Mouse (Mus musculus): Measurements from ENCODE around the gene Plekhm3.

Gene Plekhm3

GRCm38 (mm10) chr1:64876276-64876675 lies 80.3 kb downstream of the Plekhm3 start:
- DNase-seq (ENCODE audit: low spot score), result no peak

GRCm38 (mm10) chr1:64875712-64876111 lies 80.9 kb downstream of the Plekhm3 start:
- no peak for DNase-seq (ENCODE audit: low spot score)

GRCm38 (mm10) chr1:64875156-64875555 lies 81.5 kb downstream of the Plekhm3 start:
- no peak for DNase-seq (ENCODE audit: low spot score)

DNA sequence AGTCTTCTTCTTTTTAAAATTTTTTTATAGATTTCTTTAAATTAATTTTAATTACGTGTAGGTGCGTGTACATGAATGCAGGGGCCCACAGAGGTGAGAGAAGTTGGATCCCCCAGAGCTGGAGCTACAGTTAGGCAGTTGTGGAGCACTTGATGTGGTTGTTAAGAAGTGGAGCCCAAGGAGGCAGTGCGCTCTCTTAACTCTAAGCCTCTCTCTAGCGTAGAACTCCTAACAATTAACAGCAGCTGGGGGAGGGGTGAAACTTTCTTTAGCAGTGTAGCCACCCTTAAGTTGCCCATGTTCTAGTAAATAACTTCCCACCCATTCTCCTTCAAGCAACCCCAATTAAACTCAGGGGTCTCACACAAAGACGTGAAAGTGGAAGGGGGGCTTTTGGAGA lies 84.7 kb downstream of the Plekhm3 start:
- no peak for DNase-seq (ENCODE audit: low spot score)

- DNase-seq (ENCODE audit: low spot score), result no peak
Measured at GRCm38 (mm10) chr1:64867684-64868083, 88.9 kb downstream of the Plekhm3 start.

- no peak for DNase-seq (ENCODE audit: low spot score)
Measured at GRCm38 (mm10) chr1:64866140-64866539, 90.5 kb downstream of the Plekhm3 start.

GRCm38 (mm10) chr1:64860235-64860920 lies 96.2 kb downstream of the Plekhm3 start:
- DNase-seq (ENCODE audit: low spot score), result no peak

DNA sequence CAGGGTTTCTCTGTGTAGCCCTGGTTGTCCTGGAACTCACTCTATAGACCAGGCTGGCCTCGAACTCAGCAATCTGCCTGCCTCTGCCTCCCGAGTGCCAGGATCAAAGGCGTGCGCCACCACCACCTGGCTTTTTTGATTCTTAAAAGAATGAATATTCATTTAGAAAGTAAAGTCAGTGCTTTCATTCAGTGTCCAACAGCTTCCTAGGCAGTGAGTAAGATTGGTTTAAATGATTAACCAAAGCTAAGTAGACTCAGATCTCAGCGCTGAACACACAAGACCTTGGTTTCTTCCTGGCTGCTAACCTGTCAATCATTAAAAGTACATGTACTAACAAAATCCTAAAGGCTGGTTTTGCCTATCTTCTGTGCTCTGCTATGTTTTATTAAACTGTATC lies 96.8 kb downstream of the Plekhm3 start:
- no peak for DNase-seq (ENCODE audit: low spot score)

GRCm38 (mm10) chr1:64854835-64855234 lies 101.8 kb downstream of the Plekhm3 start:
- DNase-seq (ENCODE audit: low spot score), result no peak

- peak; percentile 89 for DNase-seq (ENCODE audit: low spot score)
Measured at GRCm38 (mm10) chr1:64853738-64854730, 102.6 kb downstream of the Plekhm3 start.

GRCm38 (mm10) chr1:64853244-64853643 lies 103.4 kb downstream of the Plekhm3 start:
- no peak for DNase-seq (ENCODE audit: low spot score)

DNA sequence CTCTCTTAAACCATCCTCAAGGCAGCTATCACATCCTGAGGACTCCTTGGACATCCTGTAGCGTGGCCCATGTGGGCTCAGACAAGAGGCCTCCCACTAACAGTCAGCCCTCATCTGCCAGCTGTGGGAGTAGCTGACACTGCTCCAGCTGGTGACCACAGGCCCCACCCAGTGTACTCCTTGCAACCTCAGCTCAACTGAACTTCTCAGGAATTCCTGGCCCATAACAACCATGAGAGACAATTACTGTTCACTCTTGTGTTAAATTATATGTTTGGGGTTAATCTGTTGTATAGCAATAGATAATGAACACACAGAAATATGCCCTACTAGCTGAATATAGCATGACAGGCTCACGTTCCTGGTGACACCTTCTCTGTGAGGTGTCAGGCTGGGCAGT lies 104.4 kb downstream of the Plekhm3 start:
- DNase-seq (ENCODE audit: low spot score), result peak; percentile 74

DNA sequence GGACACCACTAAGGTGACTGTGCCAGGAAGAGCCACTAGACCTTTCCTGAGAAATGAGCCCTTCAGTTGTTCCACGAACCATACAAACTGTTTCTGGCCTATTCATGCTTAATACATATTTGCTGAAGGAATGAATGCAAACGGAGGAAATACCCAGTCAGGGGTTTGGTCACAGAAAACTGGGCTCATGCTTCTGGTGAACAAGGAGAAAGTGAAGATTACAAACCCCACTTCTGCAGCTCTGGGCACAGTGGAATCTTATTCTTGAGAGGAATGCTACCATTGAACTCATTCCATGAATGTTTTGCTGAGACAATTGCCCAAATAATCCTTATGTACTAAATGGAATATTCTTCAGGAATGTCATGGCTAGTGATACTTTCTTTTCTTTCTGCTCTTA lies 106.3 kb downstream of the Plekhm3 start:
- DNase-seq (ENCODE audit: low spot score), result no peak

DNA sequence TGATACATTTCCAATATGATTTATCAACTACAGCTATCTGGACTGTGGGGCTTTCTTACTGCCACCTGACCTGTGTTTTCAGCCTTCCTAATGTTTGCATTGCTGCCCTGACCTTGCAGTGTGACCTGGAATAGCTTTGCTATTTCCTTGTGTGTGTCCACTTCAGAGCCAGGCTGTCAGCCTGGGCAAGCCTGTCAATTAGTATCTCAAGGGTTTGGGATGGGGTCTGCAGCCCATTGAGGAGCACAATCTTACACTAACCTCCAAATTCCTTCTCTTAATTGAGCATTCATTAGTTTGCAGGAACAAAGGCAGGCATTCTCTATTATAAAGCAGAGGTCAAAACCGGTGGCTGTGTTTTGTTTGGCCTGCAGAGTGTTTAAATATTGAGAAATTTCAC lies 107.6 kb downstream of the Plekhm3 start:
- DNase-seq (ENCODE audit: low spot score), result peak; percentile 59

- DNase-seq (ENCODE audit: low spot score), result no peak
Measured at GRCm38 (mm10) chr1:64848081-64848480, 108.5 kb downstream of the Plekhm3 start.

- DNase-seq (ENCODE audit: low spot score), result no peak
Measured at GRCm38 (mm10) chr1:64847565-64847964, 109.1 kb downstream of the Plekhm3 start.

DNA sequence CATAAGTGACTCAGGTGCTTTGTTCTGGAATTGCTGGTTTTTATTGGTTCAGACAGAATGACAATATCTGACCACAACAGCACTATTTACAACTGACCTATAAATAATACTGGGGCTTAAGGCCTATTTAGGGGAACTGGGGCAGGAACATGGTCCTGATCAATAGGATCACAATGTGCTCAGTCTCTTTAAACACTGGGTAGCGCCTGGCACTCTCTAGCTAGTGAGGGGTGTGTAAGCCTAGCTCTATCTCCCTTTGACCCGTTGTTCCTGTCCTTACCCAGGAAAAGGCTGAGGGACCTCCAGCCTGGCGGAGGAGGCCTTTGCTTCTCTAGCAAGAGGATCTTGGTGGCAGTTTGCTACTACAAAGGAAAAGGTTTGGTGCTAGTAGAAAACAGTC lies 111.6 kb downstream of the Plekhm3 start:
- DNase-seq (ENCODE audit: low spot score), result no peak

- DNase-seq (ENCODE audit: low spot score), result no peak
Measured at GRCm38 (mm10) chr1:64843900-64844616, 112.6 kb downstream of the Plekhm3 start.

- no peak for DNase-seq (ENCODE audit: low spot score)
Measured at GRCm38 (mm10) chr1:64840930-64841329, 115.7 kb downstream of the Plekhm3 start.

GRCm38 (mm10) chr1:64836584-64836983 lies 120.0 kb downstream of the Plekhm3 start:
- DNase-seq (ENCODE audit: low spot score), result no peak

DNA sequence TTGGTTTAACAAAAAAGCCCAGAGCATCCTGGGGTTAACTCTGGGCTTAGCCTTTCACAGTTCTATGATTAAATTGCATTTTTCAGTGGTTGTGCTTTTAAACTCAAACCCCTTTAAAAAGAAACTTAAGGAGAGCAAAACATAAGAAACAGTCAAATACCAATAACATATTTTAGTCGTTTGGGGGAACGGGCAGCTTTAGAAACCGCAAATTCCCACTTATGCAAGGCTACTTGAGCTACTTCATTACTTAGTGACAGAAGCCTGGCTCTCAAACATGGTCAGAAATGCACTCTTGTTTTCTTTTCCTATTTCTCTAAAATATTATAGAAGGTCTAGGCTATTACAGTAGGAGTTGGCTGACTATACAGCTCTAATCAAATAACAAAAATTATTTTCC lies 120.5 kb downstream of the Plekhm3 start:
- DNase-seq (ENCODE audit: low spot score), result no peak

DNA sequence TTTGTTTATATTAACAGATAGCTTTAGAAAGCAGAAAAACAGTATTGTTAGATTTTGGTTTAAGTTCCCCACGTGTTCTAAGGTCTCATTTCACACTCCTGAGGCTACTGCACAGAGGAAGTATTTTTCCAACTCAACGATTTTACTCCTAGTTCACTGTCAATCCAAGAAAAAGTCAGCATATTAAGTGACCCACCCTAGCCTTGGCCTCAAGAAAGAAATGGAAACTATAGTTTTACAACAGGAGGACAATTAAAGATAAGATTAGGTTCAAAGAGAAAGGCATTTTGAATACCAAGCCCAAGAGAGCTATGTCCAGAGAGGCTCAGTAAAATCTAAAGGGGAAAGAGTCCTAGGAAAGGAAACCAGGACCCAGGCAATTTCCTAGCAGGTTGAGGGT lies 125.1 kb downstream of the Plekhm3 start:
- no peak for DNase-seq (ENCODE audit: low spot score)

- DNase-seq (ENCODE audit: low spot score), result no peak
Measured at GRCm38 (mm10) chr1:64827434-64827833, 129.2 kb downstream of the Plekhm3 start.

Data from retina, embryonic 14.5 days (tissue).